Mouse (Mus musculus) midbrain, embryonic 10.5 days (tissue): ENCODE results near the gene Slc25a21. TPM values are rescaled to one million over a fixed set of nuclear protein-coding genes. Genes with fewer than 3 reads are reported as not detected.
A peak's percentile ranks its signal among the peaks of the same experiment; 100 is the strongest.

ENCODE experiments used
- DNase-seq: peaks from one replicate; pipeline ENCODE4 v3.0.0-alpha.2; 2017; ENCODE audit warnings: low spot score
- H3K27ac ChIP-seq: fragments of 300-500 bp; sonication (generic); replicated peaks from 2 replicates; pipeline ENCODE4 v1.5.1; 2016; ENCODE audit warnings: mild to moderate bottlenecking
- H3K27me3 ChIP-seq: fragments of 300-500 bp; sonication (generic); 2 replicates; pipeline ENCODE4 v1.6.1; 2016; ENCODE audit warnings: low read depth, mild to moderate bottlenecking; ENCODE audit not compliant: poor library complexity, severe bottlenecking
- H3K36me3 ChIP-seq: fragments of 300-500 bp; sonication (generic); 2 replicates; pipeline ENCODE4 v1.6.1; 2016; ENCODE audit warnings: mild to moderate bottlenecking, moderate library complexity
- H3K4me1 ChIP-seq: fragments of 300-500 bp; sonication (generic); 2 replicates; pipeline ENCODE4 v1.6.1; 2016
- H3K4me3 ChIP-seq: fragments of 300-500 bp; sonication (generic); 2 replicates; pipeline ENCODE4 v1.5.1; 2016; ENCODE audit warnings: mild to moderate bottlenecking, moderate library complexity
- H3K9me3 ChIP-seq: fragments of 300-500 bp; sonication (generic); replicated peaks from 2 replicates; pipeline ENCODE4 v1.6.1; 2016; ENCODE audit warnings: mild to moderate bottlenecking
- WGBS: fragments of 180-500 bp; shearing (Covaris S2); methylation state at CpG from one replicate; pipeline ENCODE4 v1.1.7; 2016; 5-methylcytosine and 5-hydroxymethylcytosine counted together
- polyA plus RNA-seq: library from polyadenylated mRNA; unstranded; fragments of >200 nt; fragmentation: Nextera tagmentation; extraction: Ambion mirVana; gene quantifications from 2 replicates; pipeline ENCODE4 v1.2.1, GENCODE M21; 2016

Slc25a21 gene
- polyA plus RNA-seq, 1 experiment from 2014 or later, result 4.0 TPM

DNA sequence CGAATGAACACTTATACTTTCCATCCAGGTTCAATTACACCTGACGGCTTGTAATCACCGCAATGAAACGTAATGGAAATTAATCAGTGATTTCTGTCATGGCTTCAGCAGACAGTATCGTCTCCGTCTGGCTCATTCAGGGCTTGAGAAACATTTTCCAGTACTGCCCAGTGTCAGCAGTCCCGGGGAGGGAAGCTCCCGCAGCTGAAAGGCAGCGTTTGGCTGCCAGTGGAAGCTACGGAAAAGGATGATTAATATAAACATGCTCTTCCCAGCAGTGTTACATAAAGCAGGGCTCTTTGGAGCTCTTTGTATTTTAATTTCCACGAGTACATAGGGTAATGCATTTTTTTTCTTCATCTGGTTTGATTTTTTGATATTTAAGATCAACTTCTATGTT is 239.0 kb downstream of the Slc25a21 start:
- H3K27me3 ChIP-seq, result peaks cover 5% of the 10 kb centered on the region; the same call in 1 of the 2 replicates

DNA sequence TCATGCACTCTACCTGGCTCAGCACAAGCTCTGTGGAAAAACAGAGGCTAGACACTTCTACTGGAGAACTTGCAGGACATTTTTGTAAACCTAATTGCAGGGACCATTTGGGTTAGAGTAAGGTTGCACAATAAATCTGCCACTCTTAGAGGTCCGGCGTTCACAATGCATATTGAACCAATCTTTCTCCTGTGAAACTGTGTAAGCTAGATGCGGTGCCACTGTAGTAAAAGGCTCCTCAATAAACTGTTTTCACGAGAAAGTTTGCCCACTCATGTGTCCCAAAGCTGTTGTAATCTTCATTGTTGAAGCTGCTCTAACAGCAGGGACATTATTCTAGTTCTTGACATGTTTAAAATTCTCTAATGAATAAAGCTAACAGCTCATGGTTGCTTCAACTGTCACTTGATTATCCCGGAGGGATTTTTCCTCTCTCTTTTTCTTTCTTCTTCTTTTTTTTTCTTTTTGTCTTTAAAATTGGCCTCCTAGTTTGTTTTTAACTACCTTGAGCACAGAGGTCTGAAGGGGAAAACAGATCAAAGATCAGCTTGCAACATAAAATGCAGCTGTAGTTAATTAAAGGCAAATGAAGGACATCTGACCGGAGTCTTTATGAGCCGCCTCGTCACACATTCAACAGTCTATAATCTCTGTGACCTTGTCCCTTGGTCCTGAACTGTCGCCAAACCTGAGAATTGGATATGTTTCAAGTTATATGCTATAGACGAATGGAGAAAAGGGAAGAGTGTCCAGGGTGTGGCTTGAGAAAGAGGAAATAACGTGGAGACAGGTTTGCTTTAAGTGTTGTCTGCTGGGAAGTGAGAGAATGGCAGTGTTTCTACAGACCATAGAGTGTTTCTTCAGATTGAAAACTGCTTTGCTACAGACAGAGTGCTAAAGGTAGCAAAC is 245.3 kb downstream of the Slc25a21 start:
- Histone ChIP-seq H3K27me3 (peaks cover 5% of the 10 kb centered on the region; the same call in 1 of the 2 replicates), H3K9me3 (no peaks in the 10 kb centered on the region), H3K27ac (no peak overlapping the region), H3K4me3 (no peak overlapping the region), H3K36me3 (no peaks in the 10 kb centered on the region), H3K4me1 (no peaks in the 10 kb centered on the region; the same call in 1 of the 2 replicates)
- WGBS, result 57% methylated on average over 11 of the region's 11 CpGs
- no peak for DNase-seq

More for the DNA sequence above, 239.0 kb downstream of the Slc25a21 start:
- Histone ChIP-seq H3K4me1 (peaks cover 13% of the 10 kb centered on the region), H3K4me3 (no peak overlapping the region), H3K36me3 (no peaks in the 10 kb centered on the region), H3K9me3 (no peaks in the 10 kb centered on the region), H3K27ac (no peak overlapping the region)
- 72% methylated on average over 11 of the region's 11 CpGs for WGBS
- DNase-seq, result no peak

DNA sequence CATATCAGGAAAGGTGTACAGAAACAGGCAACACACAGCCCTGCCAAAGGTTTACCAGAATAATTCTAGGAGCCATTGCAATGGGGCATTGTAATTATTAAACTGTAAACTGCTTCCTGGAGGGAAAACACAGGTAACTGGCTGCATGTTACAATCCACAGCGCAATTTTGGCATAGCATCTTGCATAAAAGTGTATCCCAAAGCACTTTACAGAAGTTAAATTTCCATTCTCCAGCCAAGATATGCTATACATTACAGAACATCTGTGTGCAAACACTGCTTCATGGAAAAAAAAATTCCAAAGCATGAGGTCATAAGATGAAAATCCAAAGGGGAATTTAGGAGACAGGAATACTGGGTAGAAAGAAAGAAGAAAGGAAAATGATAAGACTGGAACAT is 253.0 kb downstream of the Slc25a21 start:
- H3K9me3 ChIP-seq, result no peaks in the 10 kb centered on the region
- DNase-seq, result no peak
- 89% methylated on average over 1 of the region's 1 CpGs for WGBS
- no peak overlapping the region for H3K27ac ChIP-seq
- H3K36me3 ChIP-seq, result no peaks in the 10 kb centered on the region
- H3K4me1 ChIP-seq, result no peaks in the 10 kb centered on the region
- no peak overlapping the region for H3K4me3 ChIP-seq
- H3K27me3 ChIP-seq, result no peaks in the 10 kb centered on the region

DNA sequence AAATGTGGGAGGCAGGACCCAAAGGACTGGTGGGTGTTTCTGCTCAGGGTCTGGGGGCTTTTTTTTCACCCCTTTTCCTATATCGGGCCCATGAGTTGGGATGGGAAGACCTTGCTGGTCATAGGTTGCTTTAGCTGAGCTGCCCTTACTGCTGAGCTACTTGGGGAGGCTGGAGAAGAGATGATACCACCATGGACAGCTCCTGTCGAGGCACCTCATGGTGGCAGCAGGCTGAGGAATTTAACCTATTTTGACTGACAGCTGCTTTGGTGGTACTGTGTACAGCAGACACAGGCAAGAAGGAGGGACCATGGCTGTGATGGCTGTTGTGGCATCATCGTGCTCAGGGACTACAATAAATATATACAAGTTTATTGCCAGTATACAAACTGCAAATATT is 256.4 kb downstream of the Slc25a21 start:
- no peak overlapping the region for H3K27ac ChIP-seq
- no peaks in the 10 kb centered on the region for H3K36me3 ChIP-seq
- H3K9me3 ChIP-seq, result no peaks in the 10 kb centered on the region
- H3K4me3 ChIP-seq, result no peak overlapping the region
- 68% methylated on average over 3 of the region's 3 CpGs for WGBS
- no peak for DNase-seq
- H3K27me3 ChIP-seq, result no peaks in the 10 kb centered on the region
- no peaks in the 10 kb centered on the region for H3K4me1 ChIP-seq

DNA sequence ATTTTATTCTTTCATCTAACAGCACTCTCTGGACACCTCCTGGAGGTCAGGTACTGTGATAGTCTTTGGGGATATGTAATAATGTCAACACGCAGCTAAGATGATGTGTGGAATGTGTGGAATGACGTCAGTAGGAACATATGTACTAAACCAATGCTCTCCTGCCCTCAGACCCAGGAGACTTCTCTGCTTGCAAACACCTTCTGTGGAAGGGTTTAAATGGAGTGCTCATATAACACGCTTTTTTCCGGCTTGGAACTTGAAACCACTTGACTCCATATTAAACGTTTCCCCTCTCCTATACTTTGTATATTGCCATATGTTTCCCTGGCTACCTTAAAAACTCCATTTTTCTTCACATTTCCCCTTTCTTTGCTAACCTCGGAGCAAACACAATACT is 279.1 kb downstream of the Slc25a21 start:
- no peaks in the 10 kb centered on the region for H3K27me3 ChIP-seq
- 82% methylated on average over 6 of the region's 6 CpGs for WGBS
- H3K4me3 ChIP-seq, result no peak overlapping the region
- H3K27ac ChIP-seq, result no peak overlapping the region
- no peak for DNase-seq
- H3K9me3 ChIP-seq, result no peaks in the 10 kb centered on the region
- no peaks in the 10 kb centered on the region for H3K4me1 ChIP-seq
- H3K36me3 ChIP-seq, result no peaks in the 10 kb centered on the region

DNA sequence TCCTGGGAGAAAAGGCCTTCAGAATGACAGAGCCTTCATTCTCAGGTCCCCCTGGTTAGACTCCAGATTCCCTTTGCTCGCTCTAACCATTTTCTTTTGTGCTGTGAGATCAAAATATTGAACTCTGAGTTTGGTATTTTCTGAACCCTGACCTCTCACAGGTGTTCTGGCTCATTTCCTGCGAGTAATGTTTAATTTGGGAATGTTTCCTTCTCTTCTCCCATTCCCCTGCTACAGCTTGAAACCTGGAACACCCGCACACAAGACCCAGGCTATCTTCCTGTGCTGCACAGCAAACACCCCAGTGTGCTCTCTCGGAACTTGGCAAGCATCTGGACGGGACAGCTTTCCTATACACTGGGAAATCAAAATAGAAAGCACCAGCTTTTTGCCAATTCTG is 290.8 kb downstream of the Slc25a21 start:
- WGBS, result 86% methylated on average over 5 of the region's 5 CpGs
- no peak overlapping the region for H3K4me3 ChIP-seq
- no peaks in the 10 kb centered on the region for H3K27me3 ChIP-seq
- DNase-seq, result no peak
- H3K4me1 ChIP-seq, result peaks cover 8% of the 10 kb centered on the region
- no peaks in the 10 kb centered on the region for H3K9me3 ChIP-seq
- no peak overlapping the region for H3K27ac ChIP-seq
- no peaks in the 10 kb centered on the region for H3K36me3 ChIP-seq

DNA sequence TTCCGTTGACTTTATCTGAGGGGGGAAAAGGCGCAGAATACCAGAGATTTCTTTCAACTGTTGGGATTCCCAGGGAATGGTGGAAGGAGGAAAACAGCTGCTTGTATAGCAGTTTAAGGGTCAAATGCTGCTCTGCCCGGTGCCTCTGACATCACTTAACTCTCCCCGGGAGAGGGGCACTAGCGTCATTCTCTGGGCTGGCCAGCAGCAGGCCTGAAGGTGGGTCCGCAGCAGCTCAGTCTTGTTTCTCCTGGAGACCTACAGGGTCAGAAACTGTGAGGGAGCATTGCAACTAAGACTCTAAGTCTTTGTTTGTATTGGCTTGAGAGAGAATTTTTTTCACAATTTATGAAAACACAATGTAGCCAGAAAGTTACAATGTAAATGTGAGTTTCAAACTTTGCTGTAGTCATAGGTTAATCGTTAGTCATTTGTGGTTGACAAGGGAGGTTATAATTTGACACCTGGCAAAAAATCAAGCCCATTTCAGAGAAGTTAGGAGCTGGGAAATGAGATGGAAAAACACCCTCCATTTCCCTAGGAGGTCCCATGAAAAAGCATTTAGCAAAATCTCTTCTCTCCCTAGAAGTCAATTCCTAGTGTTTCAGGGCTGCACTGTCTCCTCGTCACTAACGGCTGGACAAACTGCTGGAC is 291.5 kb downstream of the Slc25a21 start:
- no peak overlapping the region for H3K4me3 ChIP-seq
- WGBS, result 50% methylated on average over 9 of the region's 9 CpGs
- no peak for DNase-seq
- no peaks in the 10 kb centered on the region for H3K36me3 ChIP-seq
- no peak overlapping the region for H3K27ac ChIP-seq
- peaks cover 8% of the 10 kb centered on the region for H3K4me1 ChIP-seq
- H3K27me3 ChIP-seq, result no peaks in the 10 kb centered on the region
- no peaks in the 10 kb centered on the region for H3K9me3 ChIP-seq

DNA sequence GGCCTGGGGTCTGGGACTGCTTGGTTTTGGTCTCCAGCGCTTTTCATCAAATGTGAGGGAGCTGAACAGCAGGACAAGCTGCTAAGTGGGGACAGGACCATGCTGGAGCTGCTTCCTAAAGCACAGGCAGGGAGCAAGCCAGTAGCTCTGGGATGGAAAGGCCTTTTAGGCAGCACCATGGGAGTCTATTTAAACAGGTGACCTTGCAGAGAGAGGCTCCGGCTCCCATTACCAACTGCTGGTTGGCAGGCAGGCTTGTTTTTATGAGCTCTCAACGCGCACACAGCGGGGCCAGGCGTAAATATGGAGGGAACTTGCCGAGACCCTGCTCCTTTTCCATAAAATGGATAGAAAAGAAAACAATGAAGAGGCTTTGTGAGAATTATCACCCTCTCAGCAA is 292.1 kb downstream of the Slc25a21 start:
- Histone ChIP-seq H3K36me3 (no peaks in the 10 kb centered on the region), H3K27me3 (no peaks in the 10 kb centered on the region), H3K4me1 (peaks cover 8% of the 10 kb centered on the region), H3K9me3 (no peaks in the 10 kb centered on the region), H3K27ac (no peak overlapping the region), H3K4me3 (no peak overlapping the region)
- WGBS, result 28% methylated on average over 7 of the region's 7 CpGs
- peak; percentile 15 for DNase-seq

DNA sequence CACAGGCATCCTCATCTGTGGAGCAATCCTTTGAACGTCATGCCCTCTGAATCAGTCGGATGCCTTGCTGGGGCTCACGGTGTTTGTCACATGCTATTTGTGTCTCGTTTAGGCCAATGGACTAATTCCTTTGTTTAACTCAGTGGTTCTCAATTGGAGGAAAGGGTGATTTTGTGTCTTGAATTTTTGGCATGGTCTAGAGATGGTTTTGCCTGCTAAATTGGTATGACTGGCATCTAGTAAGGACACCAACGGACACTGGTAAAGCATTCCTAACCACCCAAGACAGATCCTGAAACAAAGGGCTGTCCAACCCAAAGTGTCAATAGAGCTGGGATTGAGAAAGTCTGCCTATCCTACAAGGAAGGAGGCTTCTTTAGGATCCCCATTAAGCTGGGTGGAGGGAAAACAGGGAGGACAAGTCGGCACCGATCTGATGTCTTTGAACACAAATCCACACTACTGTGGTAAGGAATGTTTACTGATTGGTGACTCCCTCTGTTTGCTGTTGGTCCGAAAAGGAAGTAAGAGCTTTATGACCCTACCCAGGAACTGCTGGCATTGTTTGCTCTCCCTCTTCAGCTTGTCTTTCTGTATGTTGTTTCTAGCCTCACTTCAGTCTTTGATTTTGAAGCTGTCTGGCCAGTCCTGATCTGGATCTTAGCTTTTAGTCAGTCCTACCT is 294.4 kb downstream of the Slc25a21 start:
- Histone ChIP-seq H3K4me1 (peaks cover 8% of the 10 kb centered on the region), H3K27ac (no peak overlapping the region), H3K4me3 (no peak overlapping the region), H3K9me3 (no peaks in the 10 kb centered on the region), H3K36me3 (no peaks in the 10 kb centered on the region), H3K27me3 (no peaks in the 10 kb centered on the region)
- no peak for DNase-seq
- 78% methylated on average over 8 of the region's 8 CpGs for WGBS

DNA sequence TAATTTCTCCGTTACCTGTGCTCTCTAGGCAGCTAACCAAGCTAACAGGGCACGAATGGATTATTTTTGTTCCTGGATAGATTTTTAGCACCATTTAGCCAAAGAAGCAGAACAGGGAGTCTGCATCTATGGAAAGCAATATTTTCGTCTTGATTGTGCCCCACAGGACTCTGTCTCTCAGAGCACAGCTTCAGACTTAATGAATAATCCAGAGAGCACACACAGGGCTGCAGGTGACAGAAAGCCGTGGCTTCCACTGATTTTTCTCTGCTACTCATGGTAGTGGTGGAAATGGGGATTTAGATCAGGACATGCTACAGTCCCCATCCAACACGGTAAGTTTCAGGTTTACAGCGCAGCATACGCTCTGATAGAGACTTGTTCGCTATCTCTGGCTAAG is 299.3 kb downstream of the Slc25a21 start:
- H3K4me3 ChIP-seq, result no peak overlapping the region
- DNase-seq, result no peak
- no peaks in the 10 kb centered on the region for H3K36me3 ChIP-seq
- H3K4me1 ChIP-seq, result no peaks in the 10 kb centered on the region
- H3K27ac ChIP-seq, result no peak overlapping the region
- WGBS, result 85% methylated on average over 8 of the region's 8 CpGs
- H3K9me3 ChIP-seq, result no peaks in the 10 kb centered on the region
- H3K27me3 ChIP-seq, result no peaks in the 10 kb centered on the region

DNA sequence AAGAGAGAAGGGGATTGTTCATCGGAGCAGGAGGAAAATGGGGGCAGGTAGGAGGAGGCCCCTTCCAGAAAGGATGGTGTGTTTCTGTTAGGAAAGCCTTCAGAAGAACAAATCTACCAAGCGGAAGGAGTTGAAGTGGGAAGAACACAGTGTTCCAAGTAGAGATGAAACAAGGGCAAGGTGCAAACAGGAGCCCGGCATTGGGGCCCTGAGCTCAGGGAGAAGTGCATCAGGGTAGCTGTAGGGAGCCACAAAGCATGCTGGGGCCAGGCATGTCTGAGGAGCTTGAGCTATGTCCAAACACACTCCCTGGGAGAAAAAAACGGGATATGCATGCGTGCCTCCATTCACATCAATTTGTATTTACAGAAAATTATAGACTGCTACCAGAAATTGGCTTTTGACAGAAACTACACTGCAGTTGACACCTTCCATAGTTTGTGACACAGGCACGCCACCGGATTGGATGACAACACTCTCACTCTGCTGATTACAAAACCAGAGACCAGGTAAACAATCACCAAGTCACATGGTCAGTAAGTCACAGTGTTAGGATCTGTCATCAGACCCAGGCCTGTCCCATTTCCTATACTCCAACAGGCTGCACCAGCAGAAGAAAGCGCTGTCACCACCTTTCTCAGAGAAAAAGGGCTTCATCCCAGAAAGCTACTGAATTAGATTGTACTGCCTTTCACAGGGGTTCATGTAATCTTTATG is 299.9 kb downstream of the Slc25a21 start:
- Histone ChIP-seq H3K27me3 (no peaks in the 10 kb centered on the region), H3K4me3 (no peak overlapping the region), H3K9me3 (no peaks in the 10 kb centered on the region), H3K4me1 (no peaks in the 10 kb centered on the region), H3K27ac (no peak overlapping the region), H3K36me3 (no peaks in the 10 kb centered on the region)
- no peak for DNase-seq
- WGBS, result 89% methylated on average over 8 of the region's 8 CpGs

DNA sequence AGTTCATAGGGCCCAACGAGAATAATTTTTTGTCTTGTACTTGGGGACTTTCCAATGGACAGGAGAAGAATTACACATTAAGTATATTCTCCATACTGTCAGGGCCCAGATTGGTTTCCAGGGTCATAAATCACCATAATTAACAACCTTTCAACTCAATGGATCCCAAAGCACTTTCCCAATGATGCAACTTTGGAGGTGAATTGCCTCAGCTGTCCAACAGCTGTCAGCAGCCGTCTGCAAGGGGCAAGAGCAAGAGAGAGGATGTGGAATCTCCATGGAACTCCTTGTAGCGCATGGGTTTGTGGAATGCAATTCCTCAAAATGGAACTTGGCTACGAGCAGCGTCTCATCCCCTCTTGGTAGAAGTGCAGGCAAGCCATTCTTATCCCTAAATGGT is 302.3 kb downstream of the Slc25a21 start:
- no peak for DNase-seq
- Histone ChIP-seq H3K9me3 (no peaks in the 10 kb centered on the region), H3K27ac (no peak overlapping the region), H3K36me3 (no peaks in the 10 kb centered on the region), H3K4me1 (no peaks in the 10 kb centered on the region), H3K4me3 (no peak overlapping the region), H3K27me3 (no peaks in the 10 kb centered on the region)
- WGBS, result 91% methylated on average over 5 of the region's 5 CpGs
